In genomic region chr5:16121334-16121733, GRCm38 (mm10) we compare ENCODE assay signal across 19 mouse cellular contexts.
"Had no signal": no experiment of that assay in that cellular context is flagged by ENCODE, and none has a peak within 500 bp of the region (broad histone marks: within the 10 kb centered on the region; RNA-seq: fewer than 3 reads in every experiment).

No protein-coding gene starts in this region.

- H3K27me3 ChIP-seq: limb, embryonic 13.5 days; liver, embryonic 12.5 days; liver, embryonic 15.5 days; neural tube, embryonic 12.5 days; stomach, embryonic 15.5 days had no signal

- H3K4me1 ChIP-seq: limb, embryonic 13.5 days; liver, embryonic 12.5 days; liver, embryonic 15.5 days; neural tube, embryonic 12.5 days; stomach, embryonic 15.5 days had no signal

- H3K9me3 ChIP-seq: limb, embryonic 10.5 days; limb, embryonic 13.5 days; liver, embryonic 12.5 days; liver, embryonic 15.5 days; neural tube, embryonic 12.5 days; stomach, embryonic 15.5 days had no signal

- H3K9ac ChIP-seq: limb, embryonic 13.5 days; liver, embryonic 12.5 days; liver, embryonic 15.5 days; neural tube, embryonic 12.5 days; stomach, embryonic 15.5 days had no signal

- H3K4me2 ChIP-seq: limb, embryonic 13.5 days; liver, embryonic 12.5 days; liver, embryonic 15.5 days; midbrain, embryonic 11.5 days; neural tube, embryonic 12.5 days; stomach, embryonic 15.5 days had no signal

- ATAC-seq: liver, embryonic 12.5 days had no signal

- H3K36me3 ChIP-seq: limb, embryonic 10.5 days; limb, embryonic 13.5 days; liver, embryonic 12.5 days; liver, embryonic 15.5 days; neural tube, embryonic 12.5 days; stomach, embryonic 15.5 days had no signal

- H3K27ac ChIP-seq: layer of hippocampus, adult 2 months; limb, embryonic 10.5 days; limb, embryonic 13.5 days; liver, embryonic 12.5 days; liver, embryonic 15.5 days; neural tube, embryonic 12.5 days; stomach, embryonic 15.5 days had no signal

- DNase-seq: kidney, adult 18-20 months; kidney, adult 9 months; kidney, postnatal 25 days; layer of hippocampus, adult 9-11 months; liver; lung, adult 18-20 months; lung, postnatal 10 days; midbrain, embryonic 14.5 days; right cerebral cortex, postnatal 25 days; spleen, adult 18-20 months; thymus, postnatal 36 days had no signal

- H3K4me3 ChIP-seq: layer of hippocampus, adult 2 months; limb, embryonic 10.5 days; limb, embryonic 13.5 days; liver, embryonic 12.5 days; liver, embryonic 15.5 days; neural tube, embryonic 12.5 days; stomach, embryonic 15.5 days had no signal
